8 mouse cellular contexts compared by ENCODE assay signal in the genomic region with DNA sequence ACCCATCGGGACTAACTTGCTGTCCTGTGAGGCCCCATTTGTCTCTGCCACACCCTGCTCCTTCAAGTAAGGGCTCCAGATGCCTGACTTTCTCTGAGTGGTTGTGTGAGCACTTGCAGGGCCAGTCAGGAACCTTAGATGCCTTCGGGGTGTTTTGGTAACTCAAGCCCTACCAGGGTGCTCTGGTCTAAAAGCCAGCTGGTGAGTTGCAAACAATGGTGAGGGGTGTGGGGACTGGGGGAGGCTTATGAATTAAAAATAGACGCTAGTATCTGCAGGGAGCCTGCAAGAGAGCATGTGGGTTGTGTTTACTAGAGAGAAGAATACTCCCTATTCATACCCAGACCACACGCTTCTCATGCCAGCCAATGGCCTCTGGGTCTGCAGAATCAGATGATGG. TPM values are rescaled to one million over a fixed set of nuclear protein-coding genes. Genes with fewer than 3 reads are reported as not detected.
A peak's percentile ranks its signal among the peaks of the same experiment; 100 is the strongest.
DNase-seq lines count a peak whose midpoint lies in the region; ATAC-seq and TF ChIP-seq lines count a peak whose summit lies in the region.

No protein-coding gene starts in this region.

- H3K36me3 ChIP-seq in neural tube, embryonic 11.5 days (ENCODE audit: control insufficient read depth, insufficient read depth, low read length), result peaks cover 2% of the 10 kb centered on the region; the same call in 1 of the 2 replicates
- peaks cover 22% of the 10 kb centered on the region for H3K36me3 ChIP-seq in hindbrain, embryonic 14.5 days (replicated peaks; ENCODE audit: control insufficient read depth, insufficient read depth)
- peaks cover 9% of the 10 kb centered on the region; the same call in 1 of the 2 replicates for H3K36me3 ChIP-seq in midbrain, embryonic 16.5 days (ENCODE audit: control insufficient read depth, insufficient read depth, low read length)

- no peaks in the 10 kb centered on the region for H3K27me3 ChIP-seq in neural tube, embryonic 11.5 days (ENCODE audit: control insufficient read depth, insufficient read depth, low read length)
- H3K27me3 ChIP-seq in hindbrain, embryonic 14.5 days (ENCODE audit: control insufficient read depth, insufficient read depth, low read length), result no peaks in the 10 kb centered on the region
- no peaks in the 10 kb centered on the region for H3K27me3 ChIP-seq in midbrain, embryonic 16.5 days (ENCODE audit: control insufficient read depth, insufficient read depth, low read depth, low read length)

- H3K4me3 ChIP-seq in gastrocnemius, adult 2 months, result no peak overlapping the region
- no peak overlapping the region for H3K4me3 ChIP-seq in neural tube, embryonic 11.5 days (ENCODE audit: low read depth, low read length)
- H3K4me3 ChIP-seq in hindbrain, embryonic 14.5 days (replicated peaks; ENCODE audit: low read length), result no peak overlapping the region
- no peak overlapping the region for H3K4me3 ChIP-seq in midbrain, embryonic 16.5 days (ENCODE audit: low read depth, low read length)

- H3K9me3 ChIP-seq in neural tube, embryonic 11.5 days (ENCODE audit: control insufficient read depth, low read length), result no peaks in the 10 kb centered on the region
- no peaks in the 10 kb centered on the region for H3K9me3 ChIP-seq in hindbrain, embryonic 14.5 days (ENCODE audit: control insufficient read depth, low read length)
- H3K9me3 ChIP-seq in midbrain, embryonic 16.5 days (replicated peaks; ENCODE audit: control insufficient read depth, low read length, poor library complexity, severe bottlenecking), result no peaks in the 10 kb centered on the region

- no peak for TF ChIP-seq CTCF in gastrocnemius, adult 2 months (IDR thresholded peaks at IDR 0.05)

- DNase-seq in gastrocnemius, adult 2 months, result peak; percentile 20
- no peak for DNase-seq in gastrocnemius, adult 8-10 months (ENCODE audit: low spot score in 2 of 2)
- no peak for DNase-seq in neural tube, embryonic 11.5 days (ENCODE audit: low spot score)
- no peak for DNase-seq in neural tube, embryonic 10.5 days (ENCODE audit: extremely low spot score, low spot score)
- no peak for DNase-seq in hindbrain, embryonic 14.5 days (ENCODE audit: low spot score)
- no peak for DNase-seq in gastrocnemius, postnatal 10 days

- no peak for ATAC-seq in neural tube, embryonic 11.5 days (ENCODE audit: insufficient read depth, low FRiP score, low TSS enrichment)
- ATAC-seq in hindbrain, embryonic 14.5 days (ENCODE audit: low FRiP score), result no peak
- no peak for ATAC-seq in midbrain, embryonic 16.5 days
- ATAC-seq in megakaryocyte-erythroid progenitor cell, adult 5-6 weeks (replicated peaks; ENCODE audit: low FRiP score, low TSS enrichment, poor library complexity, severe bottlenecking), result no peak

- peaks cover 15% of the 10 kb centered on the region for H3K4me1 ChIP-seq in neural tube, embryonic 11.5 days (ENCODE audit: control insufficient read depth, insufficient read depth, low read length)
- peaks cover 57% of the 10 kb centered on the region for H3K4me1 ChIP-seq in hindbrain, embryonic 14.5 days (replicated peaks; ENCODE audit: control insufficient read depth, insufficient read depth, low read length)
- peaks cover 43% of the 10 kb centered on the region for H3K4me1 ChIP-seq in midbrain, embryonic 16.5 days (ENCODE audit: control insufficient read depth, insufficient read depth, low read length)

- peak overlapping the region; percentile 70 for H3K27ac ChIP-seq in gastrocnemius, adult 2 months
- H3K27ac ChIP-seq in neural tube, embryonic 11.5 days (ENCODE audit: low read depth, low read length), result peak overlapping the region; percentile 21; the same call in 1 of the 2 replicates
- H3K27ac ChIP-seq in hindbrain, embryonic 14.5 days, result peak overlapping the region; percentile 67
- 0 out of 2 replicates have a peak overlapping the region, but pooled peaks have one; percentile 10 for H3K27ac ChIP-seq in midbrain, embryonic 16.5 days (ENCODE audit: low read length)

- H3K4me2 ChIP-seq in neural tube, embryonic 11.5 days (ENCODE audit: low read depth), result no peak overlapping the region
- H3K4me2 ChIP-seq in hindbrain, embryonic 14.5 days (replicated peaks), result no peak overlapping the region
- H3K4me2 ChIP-seq in midbrain, embryonic 16.5 days (ENCODE audit: low read length), result no peak overlapping the region

- intact Hi-C loops in gastrocnemius, adult 2 months (cut with DNase I), result no loop called here

- no peak overlapping the region for H3K9ac ChIP-seq in neural tube, embryonic 11.5 days (ENCODE audit: low read length)
- peak overlapping the region; percentile 4; the same call in 1 of the 2 replicates for H3K9ac ChIP-seq in hindbrain, embryonic 14.5 days
- H3K9ac ChIP-seq in midbrain, embryonic 16.5 days (ENCODE audit: low read depth, low read length), result no peak overlapping the region

- WGBS in neural tube, embryonic 11.5 days, result 50% methylated on average over 4 of the region's 4 CpGs
- 29% methylated on average over 4 of the region's 4 CpGs for WGBS in hindbrain, embryonic 14.5 days
- WGBS in midbrain, embryonic 16.5 days, result 34% methylated on average over 4 of the region's 4 CpGs

RNA-seq across cellular contexts. Expression of a gene that starts 15.8 kb away (rescaled TPM):
- total RNA-seq in gastrocnemius, adult 2 months (2021), result 10 to 100 TPM; 29.4 to 40.8 TPM
- total RNA-seq in gastrocnemius, adult 8-10 months (2022), result 10 to 100 TPM; 38.8 to 60.0 (median 49.4) TPM
- 14.5 and 15.9 TPM in 2 replicates for polyA plus RNA-seq in neural tube, embryonic 11.5 days (2014; fragmentation: Nextera tagmentation; extraction: Ambion mirVana)
- 31.0 and 33.9 TPM in 2 replicates for polyA plus RNA-seq in hindbrain, embryonic 14.5 days (2014; fragmentation: Nextera tagmentation; extraction: Ambion mirVana)
- polyA plus RNA-seq in midbrain, embryonic 16.5 days (2015; fragmentation: Nextera tagmentation; extraction: Ambion mirVana), result 33.3 and 38.1 TPM in 2 replicates
- total RNA-seq in megakaryocyte-erythroid progenitor cell, adult 5-6 weeks (2014; fragmentation: Nextera tagmentation), result 7.3 and 12.5 TPM in 2 replicates
- total RNA-seq in megakaryocyte-erythroid progenitor cell, adult 5-6 weeks (2017), result 3.2 and 4.8 TPM in 2 replicates
- total RNA-seq in gastrocnemius, postnatal 10 days (2021), result 10 to 100 TPM; 24.8 to 30.7 TPM

RNA-seq across cellular contexts. Expression of a gene that starts 42.1 kb away (rescaled TPM):
- total RNA-seq in gastrocnemius, adult 2 months (2021), result 10 to 100 TPM in 1 of 2 experiments, 1 to 10 TPM in 1; 9.7 to 11.1 TPM
- 10 to 100 TPM in 1 of 4 experiments, 1 to 10 TPM in 3; 7.7 to 11.2 (median 8.5) TPM for total RNA-seq in gastrocnemius, adult 8-10 months (2022)
- polyA plus RNA-seq in neural tube, embryonic 11.5 days (2014; fragmentation: Nextera tagmentation; extraction: Ambion mirVana), result 11.7 and 12.0 TPM in 2 replicates
- polyA plus RNA-seq in hindbrain, embryonic 14.5 days (2014; fragmentation: Nextera tagmentation; extraction: Ambion mirVana), result 10.0 and 10.4 TPM in 2 replicates
- polyA plus RNA-seq in midbrain, embryonic 16.5 days (2015; fragmentation: Nextera tagmentation; extraction: Ambion mirVana), result 10.3 and 10.5 TPM in 2 replicates
- 3.8 and 12.1 TPM in 2 replicates for total RNA-seq in megakaryocyte-erythroid progenitor cell, adult 5-6 weeks (2014; fragmentation: Nextera tagmentation)
- 5.1 and 13.9 TPM in 2 replicates for total RNA-seq in megakaryocyte-erythroid progenitor cell, adult 5-6 weeks (2017)
- total RNA-seq in gastrocnemius, postnatal 10 days (2021), result 10 to 100 TPM; 16.1 to 16.8 TPM

RNA-seq across cellular contexts. Expression of a gene that starts 59.3 kb away (rescaled TPM):
- under 1 TPM; 0.38 to 0.98 TPM for total RNA-seq in gastrocnemius, adult 2 months (2021)
- under 1 TPM; 0.45 to 0.94 (median 0.52) TPM for total RNA-seq in gastrocnemius, adult 8-10 months (2022)
- 24.4 and 25.4 TPM in 2 replicates for polyA plus RNA-seq in neural tube, embryonic 11.5 days (2014; fragmentation: Nextera tagmentation; extraction: Ambion mirVana)
- 10.7 and 14.0 TPM in 2 replicates for polyA plus RNA-seq in hindbrain, embryonic 14.5 days (2014; fragmentation: Nextera tagmentation; extraction: Ambion mirVana)
- 19.8 and 22.0 TPM in 2 replicates for polyA plus RNA-seq in midbrain, embryonic 16.5 days (2015; fragmentation: Nextera tagmentation; extraction: Ambion mirVana)
- total RNA-seq in megakaryocyte-erythroid progenitor cell, adult 5-6 weeks (2014; fragmentation: Nextera tagmentation), result 3.7 and 4.9 TPM in 2 replicates
- 0.70 and 4.4 TPM in 2 replicates for total RNA-seq in megakaryocyte-erythroid progenitor cell, adult 5-6 weeks (2017)
- total RNA-seq in gastrocnemius, postnatal 10 days (2021), result 1 to 10 TPM; 2.0 to 2.2 TPM

Comparison
In these comparisons a context has a peak if more than half of its experiments do, and no peak if none do; other contexts are left out.
1. H3K27ac ChIP-seq: peak in every context shown above with its lines; median percentile 70 in gastrocnemius, adult 2 months; 67 in hindbrain, embryonic 14.5 days; 21 in neural tube, embryonic 11.5 days; 10 in midbrain, embryonic 16.5 days.